Mouse (Mus musculus) midbrain, embryonic 14.5 days (tissue): Measurements from ENCODE around the gene Tex37. TPM values are rescaled to one million over a fixed set of nuclear protein-coding genes. Genes with fewer than 3 reads are reported as not detected.
A peak's percentile ranks its signal among the peaks of the same experiment; 100 is the strongest.

Experiments used
- ATAC-seq: fragments of 200-750 bp; cut with Nextera tagmentation; 2 replicates; pipeline ENCODE4 v1.8.0; 2017; ENCODE audit warnings: moderate number of reproducible peaks, moderate library complexity; ENCODE audit not compliant: low FRiP score, low TSS enrichment
- DNase-seq: peaks from one replicate; pipeline ENCODE4 v3.0.0-alpha.2; 2015
- H3K27ac ChIP-seq: fragments of 300-500 bp; sonication (generic); replicated peaks from 2 replicates; pipeline ENCODE4 v1.5.1; 2014; ENCODE audit warnings: mild to moderate bottlenecking, low read depth, low read length, moderate library complexity
- H3K27me3 ChIP-seq: fragments of 300-500 bp; sonication (generic); 2 replicates; pipeline ENCODE4 v1.6.1; 2014; ENCODE audit warnings: low read length, control low read depth, mixed read lengths; ENCODE audit not compliant: control insufficient read depth, insufficient read depth
- H3K36me3 ChIP-seq: fragments of 300-500 bp; sonication (generic); 2 replicates; pipeline ENCODE4 v1.6.1; 2014; ENCODE audit warnings: low read length, control low read depth; ENCODE audit not compliant: control insufficient read depth, insufficient read depth
- H3K4me1 ChIP-seq: fragments of 300-500 bp; sonication (generic); 2 replicates; pipeline ENCODE4 v1.6.1; 2014; ENCODE audit warnings: mild to moderate bottlenecking, antibody characterized with exemption, low read length, control low read depth; ENCODE audit not compliant: control insufficient read depth, insufficient read depth
- H3K4me2 ChIP-seq: fragments of 300-500 bp; sonication (generic); 2 replicates; pipeline ENCODE4 v1.6.1; 2014; ENCODE audit warnings: mild to moderate bottlenecking, low read length, moderate library complexity
- H3K4me3 ChIP-seq: fragments of 300-500 bp; sonication (generic); replicated peaks from 2 replicates; pipeline ENCODE4 v1.5.1; 2014; ENCODE audit warnings: low read depth, low read length
- H3K9ac ChIP-seq: fragments of 300-500 bp; sonication (generic); replicated peaks from 2 replicates; pipeline ENCODE4 v1.6.1; 2014; ENCODE audit warnings: mild to moderate bottlenecking, low read length, moderate library complexity
- H3K9me3 ChIP-seq: fragments of 300-500 bp; sonication (generic); 2 replicates; pipeline ENCODE4 v1.6.1; 2016; ENCODE audit warnings: low read length, control low read depth, mixed read lengths; ENCODE audit not compliant: control insufficient read depth
- WGBS: fragments of 180-500 bp; shearing (Covaris S2); extraction: QIAGEN DNeasy Blood & Tissue Kit; methylation state at CpG from one replicate; pipeline ENCODE4 v1.1.7; 2014; 5-methylcytosine and 5-hydroxymethylcytosine counted together
- polyA plus RNA-seq: library from polyadenylated mRNA; unstranded; fragments of >200 nt; fragmentation: Nextera tagmentation; extraction: Ambion mirVana; gene quantifications from 2 replicates; pipeline ENCODE4 v1.2.1, GENCODE M21; 2014

The Tex37 gene
- not detected in 2 replicates for polyA plus RNA-seq

DNA sequence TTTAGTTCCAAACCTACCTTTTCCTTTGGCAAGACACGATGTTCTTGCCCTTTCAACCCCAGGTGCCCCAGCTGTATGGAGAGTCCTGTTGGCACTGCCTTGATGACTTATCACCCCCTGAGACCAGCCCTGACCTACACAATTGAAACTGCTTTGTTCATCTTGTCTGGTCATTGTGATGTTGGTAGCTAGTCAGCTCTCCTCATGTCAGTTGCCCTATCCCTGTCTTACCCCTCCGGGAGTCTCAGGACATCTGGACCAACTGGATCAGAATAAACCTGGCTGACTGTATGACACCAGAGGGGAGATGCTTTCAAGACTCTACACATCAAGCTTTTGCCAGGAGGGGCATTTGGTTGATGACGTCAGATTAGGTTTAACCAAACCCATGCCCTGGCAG lies at the start of gene Tex37:
TSS of gene Tex37 (minus strand) at position 101 of the 400 bp plus-strand sequence.
- DNase-seq: no peak
- no peak for ATAC-seq
- Histone ChIP-seq H3K4me2 (no peak within 1 kb of the TSS), H3K4me1 (peaks cover 8% of the 10 kb centered on the region), H3K9ac (no peak within 1 kb of the TSS), H3K4me3 (no peak within 1 kb of the TSS), H3K9me3 (no peaks in the 10 kb centered on the region), H3K27ac (no peak within 1 kb of the TSS), H3K36me3 (no peaks in the 10 kb centered on the region), H3K27me3 (no peaks in the 10 kb centered on the region)
- 88% methylated on average over 3 of the region's 3 CpGs for WGBS

DNA sequence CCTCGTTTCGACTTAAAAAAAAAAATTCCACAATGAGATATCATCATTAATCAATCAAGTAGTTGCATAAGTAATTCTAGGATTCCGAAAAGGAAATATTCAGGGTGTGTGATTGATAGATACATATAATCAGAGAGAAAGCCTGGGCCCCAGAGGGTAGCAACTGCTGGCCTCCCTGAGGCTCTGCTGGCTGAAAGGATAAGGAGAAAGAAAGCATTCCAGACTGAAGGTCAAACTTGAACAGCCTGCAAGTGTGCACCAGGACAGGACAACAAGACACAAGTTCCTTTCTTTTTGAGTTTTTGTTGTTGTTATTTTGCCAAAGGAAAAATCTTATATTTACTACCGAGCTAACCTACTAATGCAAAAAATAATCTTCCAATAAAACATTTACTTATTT lies 49.6 kb upstream of the Tex37 start:
- Histone ChIP-seq H3K4me1 (0 out of 2 replicates have a peak, but pooled peaks cover 4% of the 10 kb centered on the region), H3K27ac (no peak overlapping the region), H3K36me3 (no peaks in the 10 kb centered on the region), H3K4me3 (no peak overlapping the region), H3K4me2 (no peak overlapping the region), H3K9ac (no peak overlapping the region), H3K27me3 (no peaks in the 10 kb centered on the region), H3K9me3 (no peaks in the 10 kb centered on the region)
- ATAC-seq: no peak
- 60% methylated on average over 4 of the region's 4 CpGs for WGBS
- DNase-seq: no peak

DNA sequence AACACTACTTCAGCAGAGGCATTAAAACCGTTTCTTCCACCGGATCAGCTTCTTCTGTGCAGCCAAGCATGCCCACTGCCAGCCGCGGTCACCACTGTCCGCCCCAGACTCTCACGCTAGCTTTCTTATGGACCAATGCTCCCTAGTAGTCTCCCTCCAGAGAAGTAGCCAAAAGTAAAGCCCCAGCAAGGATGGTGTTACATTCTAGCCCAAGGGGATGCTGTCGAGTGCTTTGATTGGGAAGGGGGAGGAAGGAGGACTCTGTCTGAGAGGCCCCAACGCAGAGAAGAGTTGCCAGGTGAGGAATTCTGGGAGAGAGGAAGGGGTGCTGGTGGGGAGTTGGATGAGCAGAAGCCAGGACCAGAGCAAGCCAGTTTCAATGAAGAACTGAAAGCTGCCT lies 48.7 kb upstream of the Tex37 start:
- H3K4me1 ChIP-seq: 0 out of 2 replicates have a peak, but pooled peaks cover 4% of the 10 kb centered on the region
- peak overlapping the region; percentile 43 for H3K4me2 ChIP-seq
- WGBS: 1% methylated on average over 8 of the region's 8 CpGs
- H3K27me3 ChIP-seq: no peaks in the 10 kb centered on the region
- H3K36me3 ChIP-seq: no peaks in the 10 kb centered on the region
- H3K9me3 ChIP-seq: no peaks in the 10 kb centered on the region
- no peak overlapping the region for H3K27ac ChIP-seq
- ATAC-seq (no peak; the same call in 1 of the 2 replicates), DNase-seq (peak; percentile 37)
- H3K9ac ChIP-seq: no peak overlapping the region
- no peak overlapping the region for H3K4me3 ChIP-seq

DNA sequence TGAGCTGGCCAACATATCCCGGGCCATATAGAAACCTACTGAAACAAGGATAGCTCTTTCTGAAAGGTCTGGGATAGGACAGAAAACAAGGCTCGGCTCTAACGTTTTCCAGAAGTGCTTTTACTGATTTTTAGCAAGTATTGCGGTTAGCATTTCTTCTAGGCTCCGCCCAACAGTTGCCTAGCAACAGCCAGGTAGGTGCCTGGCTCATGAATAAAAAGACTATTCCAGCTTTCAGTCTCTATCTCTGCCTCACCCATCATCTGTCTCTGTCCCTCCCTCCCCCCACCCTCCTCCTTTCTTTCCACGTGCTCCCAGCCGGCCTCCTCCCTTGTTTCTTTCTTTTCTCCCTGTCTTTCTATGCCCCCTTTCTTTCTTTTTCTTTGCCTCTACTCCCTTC lies 47.0 kb upstream of the Tex37 start:
- Histone ChIP-seq H3K27me3 (no peaks in the 10 kb centered on the region), H3K4me2 (no peak overlapping the region), H3K36me3 (no peaks in the 10 kb centered on the region), H3K9ac (no peak overlapping the region), H3K4me3 (no peak overlapping the region), H3K9me3 (no peaks in the 10 kb centered on the region), H3K27ac (no peak overlapping the region), H3K4me1 (0 out of 2 replicates have a peak, but pooled peaks cover 4% of the 10 kb centered on the region)
- ATAC-seq: no peak
- 26% methylated on average over 7 of the region's 7 CpGs for WGBS
- DNase-seq: peak; percentile 43

DNA sequence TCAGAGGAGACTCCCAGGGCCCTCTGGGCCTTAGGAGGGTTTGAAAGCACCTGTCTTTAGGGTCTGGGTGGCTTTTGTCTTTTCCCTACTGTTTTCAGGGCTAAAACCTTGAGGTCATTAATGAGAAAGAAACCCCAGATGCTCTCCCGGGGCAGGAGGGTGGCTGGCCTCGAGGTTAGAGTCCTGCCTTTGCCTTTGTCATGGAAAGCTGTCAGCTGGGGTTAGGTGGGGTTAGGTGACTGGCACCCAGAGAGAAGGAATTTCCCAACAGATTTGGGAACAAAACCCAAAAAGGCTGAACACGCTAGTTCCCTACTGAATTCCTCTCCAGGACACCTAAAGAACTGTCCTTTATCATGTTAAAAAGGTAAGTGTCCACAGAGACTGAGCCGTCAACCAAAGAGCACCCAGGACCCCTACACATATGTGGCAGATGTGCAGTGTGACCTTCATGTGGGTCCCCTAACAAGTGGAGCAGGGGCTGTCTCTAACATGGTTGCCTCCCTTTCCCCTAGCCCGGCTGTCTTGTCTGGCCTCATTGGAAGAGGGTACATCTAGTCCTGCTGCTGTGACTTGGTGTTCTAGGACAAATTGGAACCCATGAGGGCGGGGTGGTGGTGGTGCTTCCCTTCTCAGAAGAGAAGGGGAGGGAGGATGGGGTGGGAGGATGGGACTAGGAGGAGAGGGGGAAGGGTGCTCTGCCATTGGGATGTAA lies 45.5 kb upstream of the Tex37 start:
- DNase-seq: no peak

DNA sequence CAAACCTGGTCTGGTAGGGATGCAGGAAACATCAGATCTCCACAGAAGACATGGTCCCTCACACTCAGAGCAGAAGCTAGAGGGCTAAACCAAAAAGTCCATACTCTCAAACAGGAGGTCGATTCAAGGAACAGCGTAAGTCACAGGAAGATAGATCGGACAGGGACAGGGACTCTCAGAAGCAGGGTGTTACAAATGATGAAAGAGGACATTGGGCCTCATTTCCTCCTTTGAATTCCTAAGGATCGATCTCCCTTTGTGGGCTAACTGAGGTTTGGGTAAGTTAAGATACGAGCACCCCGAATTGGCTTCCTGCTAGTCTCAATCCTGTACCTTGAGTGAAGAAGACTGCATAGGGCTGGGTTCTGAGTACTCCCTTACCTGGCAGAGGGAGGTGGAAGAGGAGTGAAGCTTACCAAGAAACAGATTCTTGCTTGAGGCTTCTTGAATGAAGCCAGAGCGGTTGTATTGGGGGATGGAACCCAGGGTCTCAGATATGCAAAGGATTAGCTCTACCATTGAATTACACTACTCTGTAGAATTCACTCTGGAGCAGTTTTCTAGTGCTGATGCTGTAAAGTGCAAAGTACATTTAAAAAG lies 38.7 kb upstream of the Tex37 start:
- peaks cover 57% of the 10 kb centered on the region for H3K27me3 ChIP-seq
- no peak overlapping the region for H3K4me3 ChIP-seq
- ATAC-seq (no peak), DNase-seq (no peak)
- no peak overlapping the region for H3K27ac ChIP-seq
- peaks cover 7% of the 10 kb centered on the region for H3K4me1 ChIP-seq
- no peaks in the 10 kb centered on the region for H3K36me3 ChIP-seq
- H3K4me2 ChIP-seq: peak overlapping the region; percentile 82; the same call in 1 of the 2 replicates
- H3K9me3 ChIP-seq: no peaks in the 10 kb centered on the region
- WGBS: 8% methylated on average over 7 of the region's 7 CpGs
- no peak overlapping the region for H3K9ac ChIP-seq

More for the DNA sequence above, 45.5 kb upstream of the Tex37 start:
- 28% methylated on average over 6 of the region's 6 CpGs for WGBS
- Histone ChIP-seq H3K27me3 (peaks cover 5% of the 10 kb centered on the region; the same call in 1 of the 2 replicates), H3K27ac (no peak overlapping the region), H3K36me3 (no peaks in the 10 kb centered on the region), H3K4me3 (no peak overlapping the region), H3K4me2 (no peak overlapping the region), H3K4me1 (0 out of 2 replicates have a peak, but pooled peaks cover 4% of the 10 kb centered on the region), H3K9ac (no peak overlapping the region), H3K9me3 (no peaks in the 10 kb centered on the region)
- no peak for ATAC-seq

DNA sequence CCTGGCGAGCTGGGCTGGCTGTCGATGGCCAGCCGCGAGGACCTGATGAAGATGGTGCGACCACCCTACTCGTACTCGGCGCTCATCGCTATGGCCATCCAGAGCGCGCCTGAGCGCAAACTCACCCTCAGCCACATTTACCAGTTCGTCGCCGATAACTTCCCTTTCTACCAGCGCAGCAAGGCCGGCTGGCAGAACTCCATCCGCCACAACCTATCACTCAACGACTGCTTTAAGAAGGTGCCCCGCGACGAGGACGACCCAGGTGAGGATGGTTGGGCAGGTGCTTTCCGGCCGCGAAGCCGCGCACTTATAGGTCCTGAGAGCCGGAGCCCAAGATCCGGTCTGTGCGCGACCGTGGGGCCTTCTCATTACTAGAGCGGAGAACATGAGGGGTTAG lies 38.2 kb upstream of the Tex37 start:
- H3K36me3 ChIP-seq: no peaks in the 10 kb centered on the region
- ATAC-seq (no peak; the same call in 1 of the 2 replicates), DNase-seq (no peak)
- H3K27me3 ChIP-seq: peaks cover 57% of the 10 kb centered on the region
- no peaks in the 10 kb centered on the region for H3K9me3 ChIP-seq
- H3K9ac ChIP-seq: no peak overlapping the region
- WGBS: under 1% methylated on average over 34 of the region's 34 CpGs
- H3K27ac ChIP-seq: no peak overlapping the region
- peak overlapping the region; percentile 40 for H3K4me3 ChIP-seq
- peaks cover 7% of the 10 kb centered on the region for H3K4me1 ChIP-seq
- H3K4me2 ChIP-seq: peak overlapping the region; percentile 82

DNA sequence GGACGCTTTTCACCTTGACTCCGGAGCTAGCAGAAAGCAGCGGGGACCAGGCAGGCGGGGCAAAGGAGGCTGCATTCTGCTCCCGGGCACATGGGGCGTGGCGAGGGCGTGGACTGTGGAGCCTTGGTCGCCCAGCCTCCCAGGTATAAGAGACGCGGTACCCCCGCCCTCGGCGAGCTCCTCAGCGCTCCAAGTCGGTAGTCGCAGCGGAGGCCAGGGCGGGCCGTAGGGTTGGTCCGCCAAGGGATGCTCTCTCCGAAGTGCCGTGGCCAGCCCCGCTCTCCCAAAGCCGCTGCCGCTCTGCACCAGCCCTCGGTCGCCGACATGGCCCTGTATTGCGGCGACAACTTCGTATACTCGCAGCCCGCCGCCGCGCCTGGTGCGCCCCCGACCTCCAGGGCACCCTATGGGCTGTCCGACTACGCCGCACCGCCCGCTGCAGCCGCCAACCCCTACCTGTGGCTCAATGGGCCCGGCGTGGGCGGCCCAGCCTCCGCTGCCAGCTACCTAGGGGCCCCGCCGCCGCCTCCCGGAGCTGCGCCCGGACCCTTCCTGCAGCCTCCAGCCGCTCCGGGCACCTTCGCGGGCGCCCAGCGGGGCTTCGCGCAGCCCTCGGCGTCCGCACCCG lies 37.7 kb upstream of the Tex37 start, which contains the start of gene Foxi3:
TSS of gene Foxi3 (plus strand) at position 247 of the 628 bp plus-strand sequence.
- peaks cover 57% of the 10 kb centered on the region for H3K27me3 ChIP-seq
- peaks cover 7% of the 10 kb centered on the region for H3K4me1 ChIP-seq
- ATAC-seq: peak; percentile 60; the same call in 1 of the 2 replicates
- H3K27ac ChIP-seq: no peak within 1 kb of the TSS
- H3K4me3 ChIP-seq: peak within 1 kb of the TSS; percentile 40
- H3K36me3 ChIP-seq: no peaks in the 10 kb centered on the region
- WGBS: under 1% methylated on average over 67 of the region's 67 CpGs
- peak; percentile 46 for DNase-seq
- H3K4me2 ChIP-seq: peak within 1 kb of the TSS; percentile 82
- H3K9me3 ChIP-seq: no peaks in the 10 kb centered on the region
- no peak within 1 kb of the TSS; the same call in 1 of the 2 replicates for H3K9ac ChIP-seq
